Mouse (Mus musculus) CH12.LX (cell line): ENCODE data around the gene Fam172a. TPM values are rescaled to one million over a fixed set of nuclear protein-coding genes. Genes with fewer than 3 reads are reported as not detected.
"Not testable (repeated sequence)": the region's sequence is repeated elsewhere in the genome, so short reads cannot be mapped to it uniquely, and the experiment has no call there.

Experiments used
- DNase-seq: peaks from one replicate; pipeline ENCODE4 v3.0.0-alpha.2; 2013; ENCODE audit errors: extremely low read depth
- H3K27ac ChIP-seq: 2 replicates; pipeline ENCODE4 v1.5.1; 2012; ENCODE audit warnings: low read depth, mild to moderate bottlenecking, control low read depth, moderate library complexity; ENCODE audit not compliant: insufficient read depth
- H3K27me3 ChIP-seq: replicated peaks from 2 replicates; pipeline ENCODE3; 2012; ENCODE audit warnings: inconsistent platforms
- H3K36me3 ChIP-seq, 2 experiments: replicated peaks in 1 of 2; 2 replicates each; pipeline versions ENCODE3 to v1.6.1; 2012; ENCODE audit warnings: inconsistent platforms in 1 of 2, low read length in 1 of 2, mild to moderate bottlenecking in 1 of 2, mixed read lengths in 1 of 2, moderate library complexity in 1 of 2; ENCODE audit not compliant: control insufficient read depth in 1 of 2, insufficient read depth in 1 of 2
- H3K4me1 ChIP-seq, 2 experiments: 2 replicates each; pipeline ENCODE4 v1.6.1; 2012; ENCODE audit warnings: inconsistent platforms in 1 of 2, moderate library complexity in 1 of 2; ENCODE audit not compliant: insufficient read depth in 2 of 2, control insufficient read depth in 1 of 2
- H3K4me2 ChIP-seq: 2 replicates; pipeline ENCODE4 v1.6.1; 2012; ENCODE audit warnings: low read depth, mild to moderate bottlenecking, control low read depth; ENCODE audit not compliant: poor library complexity, insufficient read depth, severe bottlenecking
- H3K4me3 ChIP-seq, 3 experiments: fragments of 150-350 bp in 1 of 3; sonication (generic) in 1 of 3; replicated peaks in 1 of 3; 2 replicates each; pipeline versions ENCODE3 to v1.5.1; 2011 to 2012; ENCODE audit warnings: low read depth in 2 of 3, low read length in 2 of 3, mild to moderate bottlenecking in 2 of 3, moderate library complexity in 2 of 3, control low read depth in 1 of 3, improper control_type of control experiment in 1 of 3, inconsistent platforms in 1 of 3, mixed read lengths in 1 of 3; ENCODE audit not compliant: poor library complexity in 1 of 3
- H3K79me2 ChIP-seq: replicated peaks from 2 replicates; pipeline ENCODE4 v1.6.1; 2012; ENCODE audit warnings: mild to moderate bottlenecking, moderate library complexity; ENCODE audit not compliant: control insufficient read depth, poor library complexity, insufficient read depth, severe bottlenecking; ENCODE audit errors: extremely low read depth
- H3K9ac ChIP-seq: 2 replicates; pipeline ENCODE4 v1.6.1; 2012; ENCODE audit warnings: low read depth, mild to moderate bottlenecking, control low read depth, moderate library complexity; ENCODE audit not compliant: insufficient read depth
- H3K9me3 ChIP-seq: replicated peaks from 2 replicates; pipeline ENCODE3; 2012; ENCODE audit warnings: low read length, inconsistent platforms, mixed read lengths
- BHLHE40 ChIP-seq: IDR thresholded peaks from 2 replicates; pipeline ENCODE4 v1.6.1; 2011; ENCODE audit warnings: mild to moderate bottlenecking, low read depth, low read length, improper control_type of control experiment
- CHD1 ChIP-seq: IDR thresholded peaks from 2 replicates; pipeline ENCODE4 v1.6.1; 2012; ENCODE audit warnings: low read depth, low read length, improper control_type of control experiment, inconsistent platforms
- CHD2 ChIP-seq: IDR thresholded peaks from 2 replicates; pipeline ENCODE4 v1.6.1; 2011; ENCODE audit warnings: low read length, improper control_type of control experiment
- ELF1 ChIP-seq: IDR thresholded peaks from 2 replicates; pipeline ENCODE4 v1.6.1; 2014; ENCODE audit warnings: low read depth, mild to moderate bottlenecking, inconsistent platforms, low read length, improper control_type of control experiment
- GABPA ChIP-seq: IDR thresholded peaks from 2 replicates; pipeline ENCODE4 v1.6.1; 2012; ENCODE audit warnings: low read depth, low read length, improper control_type of control experiment, inconsistent platforms; ENCODE audit not compliant: insufficient replicate concordance
- IRF4 ChIP-seq: IDR thresholded peaks from 2 replicates; pipeline ENCODE4 v1.6.1; 2014; ENCODE audit warnings: low read depth, mild to moderate bottlenecking, inconsistent platforms, low read length, improper control_type of control experiment
- JUN ChIP-seq: IDR thresholded peaks from 2 replicates; pipeline ENCODE4 v1.6.1; 2011; ENCODE audit warnings: low read depth, mild to moderate bottlenecking, low read length, improper control_type of control experiment, moderate library complexity; ENCODE audit not compliant: insufficient read depth
- JUND ChIP-seq: conservative IDR thresholded peaks from 2 replicates; pipeline ENCODE4 v1.6.1; 2011; ENCODE audit warnings: low read depth, low read length, improper control_type of control experiment
- KAT2A ChIP-seq: IDR thresholded peaks from 2 replicates; pipeline ENCODE4 v1.6.1; 2012; ENCODE audit warnings: low read length, improper control_type of control experiment, inconsistent platforms; ENCODE audit not compliant: insufficient replicate concordance
- MAFK ChIP-seq: IDR thresholded peaks from 2 replicates; pipeline ENCODE4 v1.6.1; 2011; ENCODE audit warnings: low read length, improper control_type of control experiment; ENCODE audit not compliant: insufficient replicate concordance
- MAZ ChIP-seq: IDR thresholded peaks from 2 replicates; pipeline ENCODE4 v1.6.1; 2012; ENCODE audit warnings: low read depth, mild to moderate bottlenecking, inconsistent platforms, low read length, improper control_type of control experiment, moderate library complexity
- MEF2A ChIP-seq: IDR thresholded peaks from 2 replicates; pipeline ENCODE4 v1.6.1; 2014; ENCODE audit warnings: low read depth, mild to moderate bottlenecking, inconsistent platforms, low read length, improper control_type of control experiment, borderline replicate concordance
- MXI1 ChIP-seq: IDR thresholded peaks from 2 replicates; pipeline ENCODE4 v1.6.1; 2011; ENCODE audit warnings: mild to moderate bottlenecking, low read depth, low read length, improper control_type of control experiment
- MYC ChIP-seq: IDR thresholded peaks from 2 replicates; pipeline ENCODE4 v1.6.1; 2011; ENCODE audit warnings: low read depth, mild to moderate bottlenecking, improper control_type of control experiment, low read length
- NELFE ChIP-seq: IDR thresholded peaks from 2 replicates; pipeline ENCODE4 v1.6.1; 2011; ENCODE audit warnings: low read depth, low read length, improper control_type of control experiment
- NRF1 ChIP-seq: IDR thresholded peaks from 2 replicates; pipeline ENCODE4 v1.6.1; 2014; ENCODE audit warnings: low read depth, mild to moderate bottlenecking, inconsistent platforms, low read length, improper control_type of control experiment, moderate library complexity
- PAX5 ChIP-seq: IDR thresholded peaks from 2 replicates; pipeline ENCODE4 v1.6.1; 2012; ENCODE audit warnings: low read length, inconsistent platforms, mixed read lengths
- POLR2A ChIP-seq: IDR thresholded peaks from 2 replicates; pipeline ENCODE4 v1.6.1; 2011; ENCODE audit warnings: low read depth, mild to moderate bottlenecking, improper control_type of control experiment, low read length
- POLR2AphosphoS2 ChIP-seq: IDR thresholded peaks from 2 replicates; pipeline ENCODE4 v1.6.1; 2011; ENCODE audit warnings: low read depth, low read length, improper control_type of control experiment
- RCOR1 ChIP-seq: conservative IDR thresholded peaks from 2 replicates; pipeline ENCODE4 v1.6.1; 2012; ENCODE audit warnings: low read depth, mild to moderate bottlenecking, inconsistent platforms, low read length, improper control_type of control experiment
- SMC3 ChIP-seq: IDR thresholded peaks from 2 replicates; pipeline ENCODE4 v1.6.1; 2011; ENCODE audit warnings: low read depth, low read length, improper control_type of control experiment
- TBP ChIP-seq: conservative IDR thresholded peaks from 2 replicates; pipeline ENCODE4 v1.6.1; 2011; ENCODE audit warnings: low read depth, low read length, improper control_type of control experiment
- TCF12 ChIP-seq: IDR thresholded peaks from 2 replicates; pipeline ENCODE4 v1.6.1; 2014; ENCODE audit warnings: low read depth, mild to moderate bottlenecking, inconsistent platforms, low read length, improper control_type of control experiment
- USF1 ChIP-seq: IDR thresholded peaks from 2 replicates; pipeline ENCODE4 v1.6.1; 2014; ENCODE audit warnings: low read depth, mild to moderate bottlenecking, inconsistent platforms, low read length, improper control_type of control experiment
- USF2 ChIP-seq: conservative IDR thresholded peaks from 2 replicates; pipeline ENCODE4 v1.6.1; 2011; ENCODE audit warnings: low read depth, low read length, improper control_type of control experiment
- dilution Hi-C: fragments of 300-500 bp; cut with MboI; formaldehyde crosslinking; loops from 2 replicates; pipeline ENCODE4 v1.14.3; 2020; ENCODE audit warnings: low sequenced_read_pairs; ENCODE audit not compliant: extremely low pct_unique_long_range_greater_than_20kb, extremely low pct_ligation_motif_present
- in situ Hi-C: fragments of 300-500 bp; cut with MboI; formaldehyde crosslinking; loops from 3 replicates; pipeline ENCODE4 v1.14.3; 2019; ENCODE audit warnings: low sequenced_read_pairs, low pct_ligation_motif_present, low pct_unique_long_range_greater_than_20kb, mixed read lengths
- polyA plus RNA-seq: library from polyadenylated mRNA; unstranded; fragments of >175 nt; gene quantifications from 2 replicates; pipeline ENCODE4 v1.2.1, GENCODE M21; 2012; ENCODE audit warnings: low read depth; ENCODE audit not compliant: insufficient read length
- total RNA-seq, 2 experiments: library from RNA; depleted of rRNA; stranded (reverse); fragments of 300-350 nt in 1 of 2; fragments of >200 nt in 1 of 2; gene quantifications; 2 replicates each; pipeline ENCODE4 v1.2.3; 2012 to 2014

Fam172a gene
- total RNA-seq (2012; rRNA removed) (11.8 and 12.2 TPM in 2 replicates), total RNA-seq (2014; rRNA removed) (16.9 and 17.3 TPM in 2 replicates), polyA plus RNA-seq (24.7 and 26.8 TPM in 2 replicates)

DNA sequence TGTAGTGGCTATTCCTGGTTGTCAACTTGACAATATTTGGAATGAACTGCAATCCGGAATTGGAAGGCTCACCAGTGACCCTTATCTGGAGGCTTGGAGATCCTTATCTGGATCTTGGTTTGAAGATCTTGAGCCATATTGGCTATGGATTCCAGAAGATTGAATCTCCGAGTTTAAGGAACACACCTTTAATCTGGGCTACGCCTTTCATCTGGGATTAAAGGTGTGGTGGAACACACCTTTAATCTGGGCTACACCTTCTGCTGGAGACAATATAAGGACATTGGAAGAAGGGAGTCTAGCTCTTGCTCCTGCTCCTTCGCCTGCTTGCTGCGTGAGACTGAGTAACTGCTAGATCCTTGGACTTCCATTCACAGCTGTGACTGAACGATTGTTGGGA, at the start of gene Fam172a:
TSS of gene Fam172a (plus strand) at position 301 of the 400 bp plus-strand sequence.
- H3K9ac ChIP-seq, H3K27me3 ChIP-seq, H3K36me3 ChIP-seq, in situ Hi-C loops, DNase-seq, dilution Hi-C loops, H3K9me3 ChIP-seq, H3K4me1 ChIP-seq, H3K4me3 ChIP-seq, H3K27ac ChIP-seq, H3K4me2 ChIP-seq, H3K79me2 ChIP-seq: not testable (repeated sequence)

DNA sequence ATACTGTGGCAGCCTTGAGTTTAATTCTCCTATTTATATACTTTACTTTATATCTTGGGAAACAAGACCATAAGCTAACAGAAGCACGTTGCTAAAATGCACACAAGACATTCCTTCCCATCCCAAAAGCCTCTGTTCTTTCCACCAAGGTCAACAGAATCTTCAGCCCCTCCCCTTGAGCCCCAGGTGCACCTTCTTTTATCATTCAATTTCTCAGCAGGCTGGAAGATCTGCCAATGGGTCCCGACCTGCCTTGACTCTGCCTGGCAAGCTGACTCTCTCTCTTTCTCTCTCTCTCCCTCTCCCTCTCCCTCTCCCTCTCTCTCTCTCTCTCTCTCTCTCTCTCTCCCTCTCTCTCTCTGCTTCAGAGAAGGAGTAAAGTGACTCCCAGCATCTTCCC, 13.2 kb upstream of the Fam172a start:
- no peak overlapping the region for H3K4me3 ChIP-seq
- dilution Hi-C loops (no loop called here), in situ Hi-C loops (no loop called here)
- H3K79me2 ChIP-seq = no peaks in the 10 kb centered on the region
- H3K36me3 ChIP-seq = no peaks in the 10 kb centered on the region
- no peaks in the 10 kb centered on the region for H3K9me3 ChIP-seq
- no peaks in the 10 kb centered on the region for H3K27me3 ChIP-seq
- no peak overlapping the region for H3K9ac ChIP-seq
- H3K4me2 ChIP-seq = no peak overlapping the region
- no peak for TF ChIP-seq USF2
- no peak for TF ChIP-seq USF1
- no peak for TF ChIP-seq CHD2
- TF ChIP-seq RCOR1 = no peak
- TF ChIP-seq JUND = no peak
- TF ChIP-seq BHLHE40 = no peak
- TF ChIP-seq, all 38 proteins: peak for 0
- H3K27ac ChIP-seq = no peak overlapping the region
- H3K4me1 ChIP-seq = no peaks in the 10 kb centered on the region
- DNase-seq = no peak

DNA sequence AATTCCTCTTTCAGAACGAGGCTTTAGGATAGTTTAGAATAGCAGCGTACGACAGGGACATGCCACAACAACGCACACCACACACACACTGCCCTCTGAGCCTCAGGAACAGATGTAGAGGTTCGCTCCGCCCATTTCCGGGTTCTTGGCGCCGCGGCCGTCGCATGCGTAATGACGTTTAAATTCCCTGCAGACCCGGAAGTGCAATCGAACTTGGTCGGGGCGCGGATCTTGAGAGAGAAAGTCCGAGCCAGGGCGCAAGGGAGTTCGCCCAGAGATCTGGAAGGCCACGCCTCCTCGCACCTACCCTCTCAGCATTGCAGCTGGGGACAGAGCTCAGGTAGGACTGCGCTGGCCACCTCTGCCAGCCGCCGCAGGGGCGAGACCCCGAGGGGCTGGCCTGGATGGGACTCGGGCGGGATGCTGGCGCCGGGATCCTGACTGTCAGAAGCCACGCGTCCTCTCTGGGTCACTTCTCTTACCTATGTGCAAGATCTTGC, 6.7 kb downstream of the Fam172a start:
- in situ Hi-C loops = no loop called here
- dilution Hi-C loops = no loop called here
- Histone ChIP-seq H3K79me2 (peaks cover 4% of the 10 kb centered on the region; the same call in 1 of the 2 replicates), H3K36me3 (peaks cover 0 to 10% of the 10 kb centered on the region in 2 experiments), H3K4me3 (peak overlapping the region; percentile 62 to 96 (median 91)), H3K4me2 (peak overlapping the region; percentile 88), H3K27me3 (no peaks in the 10 kb centered on the region), H3K27ac (no peak overlapping the region), H3K9ac (peak overlapping the region; percentile 64), H3K9me3 (no peaks in the 10 kb centered on the region), H3K4me1 (peaks cover 0 to 10% of the 10 kb centered on the region in 2 experiments; a peak in 2 of 4 replicates)
- peak; percentile 92 for DNase-seq
- TF ChIP-seq PAX5 (no peak), MAFK (no peak), MEF2A (peak; percentile 77), GABPA (peak; percentile 18; the same call in 1 of the 2 replicates), POLR2AphosphoS2 (peak; percentile 65; the same call in 1 of the 2 replicates), TBP (peak; percentile 86), MYC (peak; percentile 35; the same call in 1 of the 2 replicates), MAZ (peak; percentile 39; the same call in 1 of the 2 replicates), KAT2A (peak; percentile 75; the same call in 1 of the 2 replicates), CHD1 (no peak), IRF4 (peak; percentile 74), ELF1 (peak; percentile 100), SMC3 (no peak), TCF12 (peak; percentile 93), NELFE (peak; percentile 83), JUN (no peak), POLR2A (peak; percentile 92), RCOR1 (no peak), MXI1 (peak; percentile 53; the same call in 1 of the 2 replicates), NRF1 (peak; percentile 68)
